Mouse (Mus musculus): ENCODE measurements around the gene Gngt2. TPM values are rescaled to one million over a fixed set of nuclear protein-coding genes. Genes with fewer than 3 reads are reported as not detected.

Gene Gngt2
- 49.1 to 61.5 TPM (median 54.0 TPM) in 4 replicates for total RNA-seq (2023)

GRCm38 (mm10) chr11:95837059-95837458, at the start of gene Gngt2:
Gene Gngt2 (plus strand): TSS chr11:95837216.

DNA sequence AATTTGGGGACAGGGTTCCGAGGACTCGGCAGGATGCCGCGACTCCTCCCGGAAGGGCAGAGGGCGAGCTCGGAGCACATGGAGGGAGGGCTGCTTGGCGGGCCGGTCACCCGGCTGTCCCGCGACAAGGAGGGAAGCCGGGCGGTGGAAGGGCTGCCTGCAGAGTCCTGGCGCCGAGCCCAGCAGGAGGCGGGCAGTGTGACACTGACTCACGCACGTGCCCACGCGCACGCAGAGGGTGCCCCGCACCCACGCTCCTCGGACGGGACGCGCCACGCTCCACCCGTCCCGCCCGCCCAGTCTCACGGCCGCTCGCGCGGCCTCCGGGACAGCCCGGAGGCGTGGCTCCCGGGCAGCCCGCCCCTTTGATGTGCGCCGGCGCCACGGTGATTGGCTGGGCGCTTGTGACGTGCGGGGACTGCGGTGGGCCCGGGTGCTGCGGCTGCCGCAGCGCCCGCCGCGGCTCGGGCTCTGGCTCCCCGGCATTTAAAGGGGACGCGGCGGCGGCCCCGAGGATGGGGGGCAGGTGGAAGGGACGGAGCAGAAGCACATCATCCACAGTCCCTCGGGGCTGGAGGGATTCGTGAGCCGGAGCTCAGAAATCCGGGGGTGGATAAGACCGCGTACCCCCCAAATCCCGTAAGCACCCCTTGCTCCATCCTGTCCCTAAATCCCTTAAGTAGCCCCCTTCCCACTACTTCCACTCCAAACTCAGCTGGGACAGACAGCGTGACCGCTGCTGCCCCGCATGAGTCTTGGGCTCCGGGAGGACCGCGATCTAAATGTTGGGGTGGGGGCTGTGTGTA, 12.7 kb upstream of the Gngt2 start, which contains the start of gene Phospho1:
Gene Phospho1 (plus strand): TSS at position 429 of the 806 bp plus-strand sequence.

DNA sequence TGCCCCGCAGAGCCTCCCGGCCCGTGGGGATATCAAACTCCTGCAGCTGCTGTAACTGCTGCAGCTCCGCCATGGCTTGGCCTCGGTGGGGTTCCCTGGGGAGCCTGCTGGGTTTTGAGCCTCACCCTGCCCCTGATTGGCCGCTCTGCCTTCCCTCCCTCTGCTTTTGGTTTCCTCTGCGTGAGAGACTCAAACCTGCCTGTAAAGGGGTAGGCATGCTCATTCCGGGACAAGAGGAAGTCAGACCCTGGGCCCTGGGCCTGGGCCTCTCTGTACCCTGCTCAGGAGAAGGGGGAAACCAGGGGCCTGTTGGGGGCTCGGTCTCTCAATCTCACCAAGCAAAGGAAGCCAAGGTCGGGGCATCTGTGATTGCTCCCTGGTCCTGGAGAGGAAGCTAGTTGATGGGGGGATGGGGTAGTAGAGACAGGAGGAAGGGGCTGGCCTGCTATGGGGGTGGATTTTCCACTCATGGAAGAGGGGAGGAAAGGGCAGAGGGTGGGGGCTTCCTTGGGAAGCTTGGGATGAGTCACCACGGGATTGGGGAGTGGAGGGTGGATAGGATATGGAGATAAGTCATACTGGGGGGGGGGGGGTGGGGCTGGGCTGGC, 5.2 kb downstream of the Gngt2 start, which contains the start of gene Abi3:
Gene Abi3 (minus strand): TSS at position 403 of the 608 bp plus-strand sequence.

Other genes starting within 250 kb of the Gngt2 start
- gene Ngfr, start 249.5 kb upstream of the Gngt2 start, total RNA-seq (2023): 6.1 to 6.7 TPM (median 6.5 TPM) in 4 replicates
- 29.9 to 52.8 TPM (median 40.3 TPM) in 4 replicates for gene Phb, start 170.3 kb upstream of the Gngt2 start, total RNA-seq (2023)
- 57.0 to 59.9 TPM (median 58.5 TPM) in 4 replicates for gene Zfp652, start 124.5 kb upstream of the Gngt2 start, total RNA-seq (2023)
- 2.8 to 3.3 TPM (median 3.0 TPM) in 4 replicates for gene B130006D01Rik, start 113.6 kb upstream of the Gngt2 start, total RNA-seq (2023)
- not detected in 4 replicates for gene Phospho1, start 12.7 kb upstream of the Gngt2 start, total RNA-seq (2023)
- gene Abi3, start 5.3 kb downstream of the Gngt2 start, total RNA-seq (2023): 81.1 to 94.4 TPM (median 86.6 TPM) in 4 replicates
- 0.31 to 1.2 TPM (median 0.89 TPM) in 3 of 4 replicates, not detected in the other for gene B4galnt2, start 77.7 kb downstream of the Gngt2 start, total RNA-seq (2023)
- gene Igf2bp1, start 168.7 kb downstream of the Gngt2 start, total RNA-seq (2023): not detected in 4 replicates
- not detected in 4 replicates for gene Gip, start 187.3 kb downstream of the Gngt2 start, total RNA-seq (2023)
- gene Snf8, start 197.7 kb downstream of the Gngt2 start, total RNA-seq (2023): 55.9 to 63.2 TPM (median 59.9 TPM) in 4 replicates
- 50.6 to 51.5 TPM (median 51.0 TPM) in 4 replicates for gene Ube2z, start 228.2 kb downstream of the Gngt2 start, total RNA-seq (2023)
- 90.4 to 106 TPM (median 95.4 TPM) in 4 replicates for gene Atp5g1, start 238.5 kb downstream of the Gngt2 start, total RNA-seq (2023)

Measured in B cell, adult 62 days (primary cell).